Mouse (Mus musculus): ENCODE measurements at regions not wholly inside any gene's neighbourhood (a gene's known extent, or its start where the extent isn't known, plus 50 kb on each side); places are given as distances from the start of the nearest gene placed in this dataset.

- DNase-seq = no peak
These were observed 307.0 kb upstream of the Cdh7 start for GRCm38 (mm10) chr1:109675196-109675595.

GRCm38 (mm10) chr1:109722449-109722848 lies 259.8 kb upstream of the Cdh7 start:
- DNase-seq = no peak

GRCm38 (mm10) chr1:109736071-109736470 lies 246.2 kb upstream of the Cdh7 start:
- peak; percentile 9 for DNase-seq
